Mouse (Mus musculus): ENCODE measurements around the gene Drg2. TPM values are rescaled to one million over a fixed set of nuclear protein-coding genes. Genes with fewer than 3 reads are reported as not detected.

Drg2 gene
- 10 to 100 TPM; 17.1 to 92.9 (median 46.0) TPM for total RNA-seq (2018; cell fraction: chromatin; rRNA removed)
- 10 to 100 TPM; 21.3 to 37.5 (median 30.1) TPM for total RNA-seq (2018; cell fraction: cytosol; rRNA removed)
- total RNA-seq (2018; cell fraction: nucleus; rRNA removed) = 10 to 100 TPM; 11.0 to 53.1 (median 20.3) TPM
- polyA plus RNA-seq (2018) = 26.2 to 51.6 TPM (median 29.1 TPM) in 3 replicates

GRCm38 (mm10) chr11:60454080-60454744, at the start of gene Drg2:
Drg2 (plus strand) TSS chr11:60454591.
- H3K36me3 ChIP-seq (ENCODE audit: inconsistent target) = peaks cover 15% of the 10 kb centered on the region; the same call in 1 of the 2 replicates
- H3K27ac ChIP-seq = peak within 1 kb of the TSS; percentile 40
- 6% methylated on average over 24 of the region's 27 CpGs for WGBS (ENCODE audit: missing documents)
- H3K79me2 ChIP-seq (ENCODE audit: inconsistent target) = peaks cover 25% of the 10 kb centered on the region
- peak within 1 kb of the TSS; percentile 87 for H3K4me3 ChIP-seq (ENCODE audit: inconsistent target)

- 100% methylated on average over 1 of the region's 1 CpGs for WGBS (ENCODE audit: missing documents)
- peaks cover 64% of the 10 kb centered on the region for H3K36me3 ChIP-seq (ENCODE audit: inconsistent target)
- no peak overlapping the region for H3K27ac ChIP-seq
Observed at GRCm38 (mm10) chr11:60406606-60407005, 47.8 kb upstream of the Drg2 start.

GRCm38 (mm10) chr11:60412173-60412572, 42.2 kb upstream of the Drg2 start:
- Histone ChIP-seq H3K79me2 (ENCODE audit: inconsistent target) (peaks cover 50% of the 10 kb centered on the region), H3K36me3 (ENCODE audit: inconsistent target) (peaks cover 11% of the 10 kb centered on the region; the same call in 1 of the 2 replicates), H3K27ac (no peak overlapping the region), H3K4me3 (ENCODE audit: inconsistent target) (no peak overlapping the region)
- WGBS (ENCODE audit: missing documents) = 0% methylated on average over 3 of the region's 3 CpGs

More at GRCm38 (mm10) chr11:60406606-60407005, 47.8 kb upstream of the Drg2 start:
- H3K79me2 ChIP-seq (ENCODE audit: inconsistent target) = peaks cover 1% of the 10 kb centered on the region; the same call in 1 of the 2 replicates
- H3K4me3 ChIP-seq (ENCODE audit: inconsistent target) = no peak overlapping the region

GRCm38 (mm10) chr11:60412921-60413320, 41.5 kb upstream of the Drg2 start:
- H3K27ac ChIP-seq = no peak overlapping the region
- H3K79me2 ChIP-seq (ENCODE audit: inconsistent target) = peaks cover 50% of the 10 kb centered on the region
- no peak overlapping the region for H3K4me3 ChIP-seq (ENCODE audit: inconsistent target)
- WGBS (ENCODE audit: missing documents) = 77% methylated on average over 2 of the region's 2 CpGs
- H3K36me3 ChIP-seq (ENCODE audit: inconsistent target) = peaks cover 7% of the 10 kb centered on the region; the same call in 1 of the 2 replicates

DNA sequence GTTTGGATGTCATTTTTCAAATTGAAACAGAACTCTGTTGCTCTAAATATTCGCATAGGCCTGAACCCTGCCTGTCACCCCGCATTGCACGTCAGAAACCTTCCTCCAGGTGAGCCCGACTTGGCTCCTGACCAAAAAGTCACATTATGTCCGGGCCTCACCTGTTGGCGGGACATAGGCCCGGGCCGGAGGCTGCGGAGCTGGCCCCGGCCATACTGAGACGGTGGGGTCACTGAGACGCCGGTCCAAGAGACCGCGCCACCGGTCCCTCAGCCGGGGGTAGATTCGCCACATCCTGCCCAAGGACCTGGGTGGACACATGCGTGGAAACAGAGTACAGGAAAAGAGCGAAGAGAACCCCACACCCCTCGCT, 37.8 kb upstream of the Drg2 start:
- peak overlapping the region; percentile 25 for H3K27ac ChIP-seq
- WGBS (ENCODE audit: missing documents) = 2% methylated on average over 21 of the region's 21 CpGs
- H3K36me3 ChIP-seq (ENCODE audit: inconsistent target) = no peaks in the 10 kb centered on the region
- H3K79me2 ChIP-seq (ENCODE audit: inconsistent target) = peaks cover 62% of the 10 kb centered on the region
- peak overlapping the region; percentile 68 for H3K4me3 ChIP-seq (ENCODE audit: inconsistent target)

GRCm38 (mm10) chr11:60416963-60417716, 37.3 kb upstream of the Drg2 start, which contains the start of gene Gid4:
Gid4 (plus strand) TSS chr11:60417145.
- WGBS (ENCODE audit: missing documents) = 1% methylated on average over 63 of the region's 81 CpGs
- peak within 1 kb of the TSS; percentile 25 for H3K27ac ChIP-seq
- peaks cover 56% of the 10 kb centered on the region for H3K79me2 ChIP-seq (ENCODE audit: inconsistent target)
- H3K36me3 ChIP-seq (ENCODE audit: inconsistent target) = no peaks in the 10 kb centered on the region
- peak within 1 kb of the TSS; percentile 68 for H3K4me3 ChIP-seq (ENCODE audit: inconsistent target)

- H3K4me3 ChIP-seq (ENCODE audit: inconsistent target) = peak within 1 kb of the TSS; percentile 66
- no peaks in the 10 kb centered on the region for H3K36me3 ChIP-seq (ENCODE audit: inconsistent target)
- under 1% methylated on average over 39 of the region's 39 CpGs for WGBS (ENCODE audit: missing documents)
- H3K79me2 ChIP-seq (ENCODE audit: inconsistent target) = peaks cover 52% of the 10 kb centered on the region
- H3K27ac ChIP-seq = no peak within 1 kb of the TSS
Observed at GRCm38 (mm10) chr11:60417717-60418472, 36.5 kb upstream of the Drg2 start, which contains the start of gene Atpaf2. Atpaf2 (minus strand) TSS chr11:60418457.

GRCm38 (mm10) chr11:60418473-60418803, 36.0 kb upstream of the Drg2 start:
- peak overlapping the region; percentile 66 for H3K4me3 ChIP-seq (ENCODE audit: inconsistent target)
- peaks cover 50% of the 10 kb centered on the region for H3K79me2 ChIP-seq (ENCODE audit: inconsistent target)
- 10% methylated on average over 6 of the region's 6 CpGs for WGBS (ENCODE audit: missing documents)
- no peak overlapping the region for H3K27ac ChIP-seq
- no peaks in the 10 kb centered on the region for H3K36me3 ChIP-seq (ENCODE audit: inconsistent target)

DNA sequence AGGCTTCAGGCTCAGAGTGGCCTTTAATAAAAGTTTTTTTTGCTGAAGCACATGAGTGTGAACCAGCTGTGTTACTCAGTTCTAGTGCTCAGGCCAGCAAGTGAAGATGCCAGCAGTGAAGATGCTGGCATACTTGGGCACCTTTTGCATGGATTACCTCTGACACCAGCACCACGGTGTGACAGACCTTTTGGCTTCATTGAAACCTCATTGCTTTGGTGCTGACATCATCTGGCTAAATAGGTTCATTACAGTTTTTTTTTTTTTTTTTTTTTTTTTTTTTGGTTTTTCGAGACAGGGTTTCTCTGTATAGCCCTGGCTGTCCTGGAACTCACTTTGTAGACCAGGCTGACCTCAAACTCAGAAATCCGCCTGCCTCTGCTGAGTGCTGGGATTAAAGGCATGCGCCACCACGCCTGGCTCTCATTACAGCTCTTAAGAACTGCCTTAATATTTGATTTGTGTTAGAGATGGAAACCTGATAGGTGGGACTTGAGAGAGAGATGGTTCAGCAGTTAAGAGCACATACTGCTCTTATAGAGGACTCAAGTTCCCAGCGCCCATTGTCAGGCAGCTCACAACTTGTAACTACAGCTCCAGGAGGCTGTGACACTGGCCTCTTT, 32.2 kb upstream of the Drg2 start:
- Histone ChIP-seq H3K4me3 (ENCODE audit: inconsistent target) (no peak overlapping the region), H3K27ac (no peak overlapping the region)
- 71% methylated on average over 5 of the region's 6 CpGs for WGBS (ENCODE audit: missing documents)

GRCm38 (mm10) chr11:60423006-60423405, 31.4 kb upstream of the Drg2 start:
- peaks cover 17% of the 10 kb centered on the region; the same call in 1 of the 2 replicates for H3K79me2 ChIP-seq (ENCODE audit: inconsistent target)
- no peak overlapping the region for H3K27ac ChIP-seq
- no peak overlapping the region for H3K4me3 ChIP-seq (ENCODE audit: inconsistent target)
- no peaks in the 10 kb centered on the region for H3K36me3 ChIP-seq (ENCODE audit: inconsistent target)
- 89% methylated on average over 1 of the region's 1 CpGs for WGBS (ENCODE audit: missing documents)

More for the DNA sequence above, 32.2 kb upstream of the Drg2 start:
- H3K36me3 ChIP-seq (ENCODE audit: inconsistent target) = no peaks in the 10 kb centered on the region
- H3K79me2 ChIP-seq (ENCODE audit: inconsistent target) = peaks cover 18% of the 10 kb centered on the region; the same call in 1 of the 2 replicates

- 0 out of 2 replicates have a peak, but pooled peaks cover 5% of the 10 kb centered on the region for H3K79me2 ChIP-seq (ENCODE audit: inconsistent target)
- WGBS (ENCODE audit: missing documents) = 100% methylated on average over 1 of the region's 1 CpGs
- no peak overlapping the region for H3K27ac ChIP-seq
- no peaks in the 10 kb centered on the region for H3K36me3 ChIP-seq (ENCODE audit: inconsistent target)
- no peak overlapping the region for H3K4me3 ChIP-seq (ENCODE audit: inconsistent target)
Observed at GRCm38 (mm10) chr11:60426417-60426816, 28.0 kb upstream of the Drg2 start.

DNA sequence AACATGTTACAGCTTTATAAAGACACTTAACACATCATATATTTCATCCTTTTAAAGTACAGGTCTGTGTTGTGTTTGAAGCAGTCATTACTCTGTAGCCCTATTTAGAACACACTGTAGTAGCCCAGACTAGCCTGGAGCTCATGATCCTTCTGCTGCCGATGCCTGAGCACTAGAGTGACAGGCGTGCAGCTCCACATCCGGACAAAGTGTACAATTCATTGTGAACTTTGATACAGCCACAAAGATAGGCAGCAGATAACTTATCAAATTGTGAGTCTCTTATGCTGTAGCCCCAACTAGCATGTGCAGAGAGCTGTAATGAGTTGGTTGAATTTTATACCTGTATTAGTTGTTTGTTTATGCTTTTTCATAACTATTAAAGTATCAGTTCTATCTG, 26.8 kb upstream of the Drg2 start:
- 0 out of 2 replicates have a peak, but pooled peaks cover 5% of the 10 kb centered on the region for H3K79me2 ChIP-seq (ENCODE audit: inconsistent target)
- H3K4me3 ChIP-seq (ENCODE audit: inconsistent target) = no peak overlapping the region
- WGBS (ENCODE audit: missing documents) = 100% methylated on average over 3 of the region's 3 CpGs
- H3K36me3 ChIP-seq (ENCODE audit: inconsistent target) = peaks cover 5% of the 10 kb centered on the region; the same call in 1 of the 2 replicates
- H3K27ac ChIP-seq = no peak overlapping the region

GRCm38 (mm10) chr11:60433501-60433900, 20.9 kb upstream of the Drg2 start:
- Histone ChIP-seq H3K36me3 (ENCODE audit: inconsistent target) (peaks cover 15% of the 10 kb centered on the region; the same call in 1 of the 2 replicates), H3K27ac (no peak overlapping the region)

DNA sequence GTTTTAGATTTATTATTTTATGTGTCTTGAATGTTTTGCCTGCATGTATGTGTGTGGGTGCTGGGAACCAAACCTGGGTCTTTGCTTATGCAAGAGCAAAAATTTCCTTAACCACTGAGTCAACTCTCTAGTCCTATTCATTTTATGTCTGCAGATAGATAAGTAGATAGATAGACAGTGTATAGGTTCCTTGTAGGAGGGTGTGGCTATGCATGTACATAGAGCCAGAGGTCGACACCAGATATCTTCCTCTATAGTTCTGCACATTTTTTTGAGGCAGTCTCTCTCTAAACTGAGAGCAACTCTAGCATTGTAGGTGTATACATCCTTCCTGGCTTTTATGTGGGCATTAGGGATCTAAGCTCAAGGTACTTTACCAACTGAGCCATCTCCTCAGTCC, 19.3 kb upstream of the Drg2 start:
- Histone ChIP-seq H3K79me2 (ENCODE audit: inconsistent target) (no peaks in the 10 kb centered on the region), H3K27ac (no peak overlapping the region), H3K4me3 (ENCODE audit: inconsistent target) (no peak overlapping the region), H3K36me3 (ENCODE audit: inconsistent target) (peaks cover 19% of the 10 kb centered on the region; the same call in 1 of the 2 replicates)
- WGBS (ENCODE audit: missing documents) = 100% methylated on average over 1 of the region's 1 CpGs

More at GRCm38 (mm10) chr11:60433501-60433900, 20.9 kb upstream of the Drg2 start:
- Histone ChIP-seq H3K4me3 (ENCODE audit: inconsistent target) (no peak overlapping the region), H3K79me2 (ENCODE audit: inconsistent target) (no peaks in the 10 kb centered on the region)

Data from macrophage (primary cell).